Mouse (Mus musculus): ENCODE data around the gene Cltc. TPM values are rescaled to one million over a fixed set of nuclear protein-coding genes. Genes with fewer than 3 reads are reported as not detected.

The Cltc gene
- polyA plus RNA-seq, 1 experiment from 2014 or later = 129 TPM

DNA sequence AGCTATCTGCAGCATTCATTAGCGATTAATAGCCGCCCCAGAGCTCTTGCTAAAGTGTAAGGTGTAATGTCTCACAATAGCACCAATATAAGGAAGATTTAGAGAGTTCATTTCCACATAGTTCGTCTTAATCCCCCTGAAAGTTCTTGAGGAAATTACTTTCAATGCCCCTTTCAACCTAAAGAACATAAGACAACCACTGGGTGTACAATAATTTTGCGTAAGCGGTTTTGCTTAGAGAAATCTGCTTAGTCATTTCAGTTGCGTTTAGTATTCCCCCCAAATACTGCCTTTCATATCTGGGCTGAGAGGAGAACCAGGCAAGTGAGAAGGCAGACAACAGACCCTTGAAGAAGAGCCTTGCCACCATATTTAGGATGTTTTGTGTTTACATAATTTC is 1.2 kb upstream of the Cltc start:
- Histone ChIP-seq H3K9ac (replicated peaks) (peak overlapping the region; percentile 91), H3K27ac (peak overlapping the region; percentile 96), H3K4me1 (replicated peaks) (peaks cover 20% of the 10 kb centered on the region), H3K9me3 (no peaks in the 10 kb centered on the region), H3K36me3 (0 out of 2 replicates have a peak, but pooled peaks cover 6% of the 10 kb centered on the region), H3K27me3 (no peaks in the 10 kb centered on the region), H3K4me3 (replicated peaks) (peak overlapping the region; percentile 97), H3K4me2 (peak overlapping the region; percentile 75)
- ATAC-seq (ENCODE audit: insufficient number of reproducible peaks, insufficient read depth, low FRiP score, low TSS enrichment, low read depth) = no peak
- 36% methylated on average over 6 of the region's 6 CpGs for WGBS

- Histone ChIP-seq H3K9me3 (no peaks in the 10 kb centered on the region), H3K27ac (peak overlapping the region; percentile 96), H3K9ac (replicated peaks) (peak overlapping the region; percentile 91), H3K4me2 (peak overlapping the region; percentile 93), H3K36me3 (0 out of 2 replicates have a peak, but pooled peaks cover 10% of the 10 kb centered on the region), H3K27me3 (no peaks in the 10 kb centered on the region), H3K4me1 (replicated peaks) (peaks cover 20% of the 10 kb centered on the region), H3K4me3 (replicated peaks) (peak overlapping the region; percentile 97)
- ATAC-seq (ENCODE audit: insufficient number of reproducible peaks, insufficient read depth, low FRiP score, low TSS enrichment, low read depth) = peak; percentile 43
- WGBS = 1% methylated on average over 18 of the region's 18 CpGs
Measured at GRCm38 (mm10) chr11:86757142-86757479, 254 bp downstream of the Cltc start.

- ATAC-seq (ENCODE audit: insufficient number of reproducible peaks, insufficient read depth, low FRiP score, low TSS enrichment, low read depth) = no peak; the same call in 1 of the 2 replicates
- WGBS = 4% methylated on average over 31 of the region's 31 CpGs
- H3K9me3 ChIP-seq = no peaks in the 10 kb centered on the region
Measured at GRCm38 (mm10) chr11:86756156-86757141, 916 bp downstream of the Cltc start.

DNA sequence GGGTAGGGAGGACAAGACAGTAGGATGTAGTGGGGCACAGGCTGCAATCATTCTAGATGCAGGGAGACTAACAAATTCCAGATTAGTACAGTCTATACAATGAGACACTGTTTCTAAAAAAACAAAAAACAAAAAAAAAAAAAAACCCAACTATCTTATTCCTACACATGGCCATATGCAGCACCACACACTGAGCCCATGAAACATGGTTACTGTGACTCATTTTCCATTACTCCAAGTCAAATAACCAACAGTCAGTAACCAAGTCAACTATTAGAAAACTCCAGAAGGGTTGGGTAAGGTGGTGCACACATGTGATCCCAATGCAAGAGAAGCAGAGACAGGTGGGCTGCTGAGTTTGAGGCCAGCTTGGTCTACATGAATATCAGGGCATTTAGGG is 5.0 kb downstream of the Cltc start:
- H3K36me3 ChIP-seq = peaks cover 15% of the 10 kb centered on the region; the same call in 1 of the 2 replicates
- no peak overlapping the region for H3K4me3 ChIP-seq (replicated peaks)
- H3K27ac ChIP-seq = no peak overlapping the region
- H3K9me3 ChIP-seq = no peaks in the 10 kb centered on the region
- H3K4me1 ChIP-seq (replicated peaks) = peaks cover 14% of the 10 kb centered on the region
- no peaks in the 10 kb centered on the region for H3K27me3 ChIP-seq
- no peak for ATAC-seq (ENCODE audit: insufficient number of reproducible peaks, insufficient read depth, low FRiP score, low TSS enrichment, low read depth)
- no peak overlapping the region for H3K9ac ChIP-seq (replicated peaks)
- no peak overlapping the region for H3K4me2 ChIP-seq

More at GRCm38 (mm10) chr11:86756156-86757141, 916 bp downstream of the Cltc start:
- H3K27me3 ChIP-seq = no peaks in the 10 kb centered on the region
- H3K36me3 ChIP-seq = 0 out of 2 replicates have a peak, but pooled peaks cover 10% of the 10 kb centered on the region
- H3K4me3 ChIP-seq (replicated peaks) = peak overlapping the region; percentile 97
- H3K4me1 ChIP-seq (replicated peaks) = peaks cover 20% of the 10 kb centered on the region
- peak overlapping the region; percentile 91 for H3K9ac ChIP-seq (replicated peaks)
- H3K4me2 ChIP-seq = peak overlapping the region; percentile 93
- peak overlapping the region; percentile 96 for H3K27ac ChIP-seq

DNA sequence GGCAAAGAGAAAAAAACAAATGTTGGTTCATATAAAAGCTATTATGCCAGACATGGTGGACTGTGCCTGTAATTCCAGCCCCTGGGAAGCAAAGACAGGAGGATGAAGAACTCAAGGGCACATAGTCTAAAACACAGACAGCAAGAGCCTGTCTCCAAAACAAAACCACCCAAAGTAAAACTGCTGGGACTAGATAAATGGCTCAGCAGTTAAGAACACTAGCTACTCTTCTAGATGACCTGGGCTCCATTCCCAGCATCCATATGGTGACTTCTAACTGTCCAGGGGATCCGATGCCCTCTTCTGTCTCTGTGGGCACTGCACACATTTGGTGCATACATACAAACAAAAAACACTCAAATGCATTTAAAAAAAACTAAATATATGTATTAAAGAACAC is 6.4 kb downstream of the Cltc start:
- H3K4me1 ChIP-seq (replicated peaks) = peaks cover 11% of the 10 kb centered on the region
- 94% methylated on average over 1 of the region's 1 CpGs for WGBS
- H3K9ac ChIP-seq (replicated peaks) = no peak overlapping the region
- no peaks in the 10 kb centered on the region for H3K27me3 ChIP-seq
- no peaks in the 10 kb centered on the region for H3K9me3 ChIP-seq
- H3K4me2 ChIP-seq = no peak overlapping the region
- H3K36me3 ChIP-seq = peaks cover 15% of the 10 kb centered on the region; the same call in 1 of the 2 replicates
- ATAC-seq (ENCODE audit: insufficient number of reproducible peaks, insufficient read depth, low FRiP score, low TSS enrichment, low read depth) = no peak
- no peak overlapping the region for H3K4me3 ChIP-seq (replicated peaks)
- H3K27ac ChIP-seq = no peak overlapping the region

- 93% methylated on average over 3 of the region's 3 CpGs for WGBS
- no peak for ATAC-seq (ENCODE audit: insufficient number of reproducible peaks, insufficient read depth, low FRiP score, low TSS enrichment, low read depth)
- H3K9ac ChIP-seq (replicated peaks) = no peak overlapping the region
Measured at GRCm38 (mm10) chr11:86749776-86750423, 7.5 kb downstream of the Cltc start.

GRCm38 (mm10) chr11:86745634-86746404 is 11.5 kb downstream of the Cltc start:
- WGBS = 77% methylated on average over 3 of the region's 3 CpGs
- no peaks in the 10 kb centered on the region for H3K27me3 ChIP-seq
- H3K4me3 ChIP-seq (replicated peaks) = no peak overlapping the region
- 0 out of 2 replicates have a peak, but pooled peaks cover under 1% of the 10 kb centered on the region for H3K36me3 ChIP-seq
- H3K4me1 ChIP-seq (replicated peaks) = peaks cover 12% of the 10 kb centered on the region; the same call in 1 of the 2 replicates
- H3K27ac ChIP-seq = no peak overlapping the region
- ATAC-seq (ENCODE audit: insufficient number of reproducible peaks, insufficient read depth, low FRiP score, low TSS enrichment, low read depth) = no peak
- no peak overlapping the region for H3K9ac ChIP-seq (replicated peaks)
- H3K9me3 ChIP-seq = no peaks in the 10 kb centered on the region
- no peak overlapping the region for H3K4me2 ChIP-seq

More at GRCm38 (mm10) chr11:86749776-86750423, 7.5 kb downstream of the Cltc start:
- peaks cover 15% of the 10 kb centered on the region; the same call in 1 of the 2 replicates for H3K36me3 ChIP-seq
- no peaks in the 10 kb centered on the region for H3K27me3 ChIP-seq
- H3K9me3 ChIP-seq = no peaks in the 10 kb centered on the region
- no peak overlapping the region for H3K27ac ChIP-seq
- peaks cover 11% of the 10 kb centered on the region; the same call in 1 of the 2 replicates for H3K4me1 ChIP-seq (replicated peaks)
- H3K4me3 ChIP-seq (replicated peaks) = no peak overlapping the region
- H3K4me2 ChIP-seq = no peak overlapping the region

GRCm38 (mm10) chr11:86742605-86743004 is 14.8 kb downstream of the Cltc start:
- no peak overlapping the region for H3K4me2 ChIP-seq
- no peaks in the 10 kb centered on the region for H3K9me3 ChIP-seq
- H3K36me3 ChIP-seq = no peaks in the 10 kb centered on the region
- H3K9ac ChIP-seq (replicated peaks) = no peak overlapping the region
- H3K4me3 ChIP-seq (replicated peaks) = no peak overlapping the region
- no peaks in the 10 kb centered on the region for H3K27me3 ChIP-seq
- no peak overlapping the region for H3K27ac ChIP-seq
- WGBS = 93% methylated on average over 2 of the region's 2 CpGs
- ATAC-seq (ENCODE audit: insufficient number of reproducible peaks, insufficient read depth, low FRiP score, low TSS enrichment, low read depth) = no peak
- peaks cover 12% of the 10 kb centered on the region; the same call in 1 of the 2 replicates for H3K4me1 ChIP-seq (replicated peaks)

GRCm38 (mm10) chr11:86741505-86741904 is 15.9 kb downstream of the Cltc start:
- no peaks in the 10 kb centered on the region for H3K9me3 ChIP-seq
- H3K9ac ChIP-seq (replicated peaks) = no peak overlapping the region
- H3K4me1 ChIP-seq (replicated peaks) = peaks cover 12% of the 10 kb centered on the region; the same call in 1 of the 2 replicates
- no peak overlapping the region for H3K27ac ChIP-seq
- no peaks in the 10 kb centered on the region for H3K36me3 ChIP-seq
- ATAC-seq (ENCODE audit: insufficient number of reproducible peaks, insufficient read depth, low FRiP score, low TSS enrichment, low read depth) = no peak
- no peak overlapping the region for H3K4me2 ChIP-seq
- no peaks in the 10 kb centered on the region for H3K27me3 ChIP-seq
- WGBS = 96% methylated on average over 5 of the region's 5 CpGs
- H3K4me3 ChIP-seq (replicated peaks) = no peak overlapping the region

GRCm38 (mm10) chr11:86739470-86739869 is 17.9 kb downstream of the Cltc start:
- no peak for ATAC-seq (ENCODE audit: insufficient number of reproducible peaks, insufficient read depth, low FRiP score, low TSS enrichment, low read depth)
- H3K27me3 ChIP-seq = no peaks in the 10 kb centered on the region
- WGBS = 91% methylated on average over 2 of the region's 2 CpGs
- 0 out of 2 replicates have a peak, but pooled peaks cover 3% of the 10 kb centered on the region for H3K4me1 ChIP-seq (replicated peaks)
- H3K9ac ChIP-seq (replicated peaks) = no peak overlapping the region
- H3K27ac ChIP-seq = no peak overlapping the region
- no peak overlapping the region for H3K4me3 ChIP-seq (replicated peaks)
- no peaks in the 10 kb centered on the region for H3K9me3 ChIP-seq
- no peak overlapping the region for H3K4me2 ChIP-seq
- peaks cover 14% of the 10 kb centered on the region; the same call in 1 of the 2 replicates for H3K36me3 ChIP-seq
